Mouse (Mus musculus) kidney, adult 11 months (tissue): ENCODE measurements around the gene Nipal4.

Source experiments
- DNase-seq: peaks from one replicate; pipeline ENCODE4 v3.0.0; 2022

Nipal4 gene

DNA sequence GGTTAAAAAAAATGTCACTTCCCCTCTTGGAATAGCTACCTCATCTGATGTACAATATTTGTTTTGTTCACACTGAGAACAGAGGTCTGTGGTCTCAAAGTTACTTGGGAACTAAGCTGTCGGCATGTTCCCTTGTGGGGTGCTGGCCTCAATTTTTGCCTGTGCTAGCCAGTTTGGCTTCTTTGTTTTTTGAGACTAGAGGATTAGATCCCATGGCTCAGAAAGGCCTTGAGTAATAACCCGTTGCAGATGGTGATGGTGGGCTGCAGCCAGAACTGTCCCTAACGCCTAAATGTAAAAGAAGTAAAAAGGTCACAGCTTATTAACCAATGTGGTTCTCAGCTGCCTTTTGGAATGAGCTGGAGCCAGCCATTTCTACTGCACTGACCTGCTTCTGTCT lies 53.1 kb downstream of the Nipal4 start:
- no peak for DNase-seq

- DNase-seq = no peak
These were observed 55.4 kb downstream of the Nipal4 start for GRCm38 (mm10) chr11:46110945-46111287.

GRCm38 (mm10) chr11:46110156-46110944 lies 56.0 kb downstream of the Nipal4 start:
- no peak for DNase-seq

DNA sequence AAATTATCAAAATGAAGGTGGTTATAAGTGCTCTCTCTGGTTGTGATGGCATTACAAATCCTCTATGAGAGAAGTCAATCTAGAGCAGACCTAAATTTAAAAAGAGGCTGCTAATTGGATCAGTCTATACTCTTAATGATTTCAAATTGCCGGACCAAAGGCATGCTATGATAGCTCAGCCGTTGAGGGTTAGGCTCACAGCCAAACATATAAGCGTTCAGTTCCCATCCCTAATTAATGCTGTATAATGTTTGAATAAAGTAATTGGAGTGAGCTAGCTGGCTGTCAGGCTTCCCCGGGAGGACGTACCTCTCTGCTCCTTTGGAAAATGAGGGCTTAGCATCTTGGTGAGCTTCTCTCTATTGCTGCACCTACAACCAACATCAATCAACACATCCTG lies 57.1 kb downstream of the Nipal4 start:
- no peak for DNase-seq

- no peak for DNase-seq
These were observed 59.3 kb downstream of the Nipal4 start for GRCm38 (mm10) chr11:46107046-46107445.

DNA sequence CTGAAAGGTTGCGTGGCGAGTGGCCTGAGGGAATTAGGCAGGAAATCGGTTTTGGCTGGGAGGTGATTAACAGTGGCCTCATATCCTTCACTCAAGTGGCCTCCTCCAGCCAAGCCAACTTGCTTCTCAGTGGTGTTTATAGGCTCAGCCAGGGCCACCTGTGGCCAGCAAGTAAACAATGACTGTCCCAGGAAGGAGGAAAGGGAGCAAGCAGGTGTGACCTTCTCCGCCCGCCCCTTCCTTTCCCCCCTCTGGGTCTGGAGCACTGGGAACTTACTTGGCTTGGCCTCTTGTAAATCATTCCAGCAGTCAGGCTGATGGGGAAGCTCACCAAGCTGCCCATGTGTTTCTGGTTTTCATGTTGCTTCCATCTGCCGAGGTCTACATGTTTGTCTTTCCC lies 64.2 kb downstream of the Nipal4 start:
- DNase-seq = no peak
